Mouse (Mus musculus) heart, adult 2 months (tissue): Measurements from ENCODE around the gene Tbc1d1.

Source experiments
- CTCF ChIP-seq: fragments of 200-600 bp; IDR thresholded peaks from 2 replicates; pipeline ENCODE4 v1.8.1; 2022; ENCODE audit warnings: antibody characterized with exemption, mild to moderate bottlenecking, moderate library complexity
- POLR2A ChIP-seq: fragments of 200-500 bp; IDR thresholded peaks from 2 replicates; pipeline ENCODE4 v1.6.1; 2011; ENCODE audit warnings: mild to moderate bottlenecking, low read depth, low read length, control low read depth; ENCODE audit not compliant: insufficient read depth

- no peak for TF ChIP-seq CTCF
- no peak for TF ChIP-seq POLR2A
Measured at GRCm38 (mm10) chr5:64327212-64327902, 171.3 kb downstream of the Tbc1d1 start.
